Mouse (Mus musculus): Measurements from ENCODE around the gene Olfr532.
"Not testable (repeated sequence)": the region's sequence is repeated elsewhere in the genome, so short reads cannot be mapped to it uniquely, and the experiment has no call there.

The Olfr532 gene

GRCm38 (mm10) chr7:140421539-140421938 lies at the start of gene Olfr532:
Gene Olfr532 (minus strand): TSS chr7:140421639.
- no peak for DNase-seq (ENCODE audit: low read depth in 1 of 2, low spot score in 2 of 2)

GRCm38 (mm10) chr7:140463070-140463469 lies 41.6 kb upstream of the Olfr532 start, which contains the start of gene Olfr533:
Gene Olfr533 (plus strand): TSS chr7:140463370.
- not testable (repeated sequence) for DNase-seq (ENCODE audit: low read depth in 1 of 2, low spot score in 2 of 2)

GRCm38 (mm10) chr7:140443141-140443540 lies 21.7 kb upstream of the Olfr532 start:
- no peak for DNase-seq (ENCODE audit: low read depth in 1 of 2, low spot score in 2 of 2)

DNA sequence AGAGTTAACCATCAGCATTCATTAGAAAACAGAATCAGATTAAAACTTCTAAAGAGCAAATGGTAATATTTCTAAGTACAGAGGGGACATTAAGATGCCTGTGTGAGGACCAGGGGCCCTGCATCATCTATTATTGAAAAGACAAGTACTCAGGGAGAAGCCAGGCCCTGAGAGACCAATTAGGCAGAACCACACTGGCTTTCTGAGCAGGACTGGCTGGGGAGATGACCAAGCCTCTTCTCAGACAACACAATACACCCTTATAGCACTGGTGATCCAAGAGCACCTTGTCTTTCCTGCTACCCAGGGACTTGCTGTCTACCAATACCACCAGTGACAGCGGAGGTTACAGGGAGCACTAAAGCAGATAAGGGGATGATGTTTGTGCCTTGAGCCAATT lies 18.6 kb downstream of the Olfr532 start, which contains the start of gene Olfr531:
Olfr531 (minus strand) TSS at position 101 of the 400 bp plus-strand sequence.
- no peak for DNase-seq (ENCODE audit: low read depth in 1 of 2, low spot score in 2 of 2)

- DNase-seq (ENCODE audit: low read depth in 1 of 2, low spot score in 2 of 2) = no peak
Observed at GRCm38 (mm10) chr7:140376911-140377310, 44.5 kb downstream of the Olfr532 start.

DNA sequence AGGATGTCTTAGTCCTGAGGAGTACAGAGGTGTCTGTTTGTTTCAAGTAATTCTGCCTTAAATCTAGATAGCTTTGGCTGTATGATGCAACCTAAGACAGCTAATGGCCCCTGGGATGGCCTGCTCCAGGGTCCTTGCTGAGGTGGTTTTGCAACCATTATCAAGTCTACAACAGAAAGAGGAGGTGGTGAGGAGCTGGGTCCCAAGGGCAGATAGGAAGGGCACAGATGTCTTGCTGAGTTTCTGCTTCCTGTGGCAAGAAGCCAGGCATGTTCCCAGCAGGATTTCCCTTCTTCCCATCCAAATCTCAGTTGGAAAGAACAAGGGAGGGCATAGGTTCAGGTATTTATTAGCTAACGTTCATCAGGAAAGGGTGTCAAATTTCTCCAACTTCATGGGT lies 45.2 kb downstream of the Olfr532 start, which contains the start of gene Olfr530:
Olfr530 (minus strand) TSS at position 101 of the 400 bp plus-strand sequence.
- DNase-seq (ENCODE audit: low read depth in 1 of 2, low spot score in 2 of 2) = no peak

- DNase-seq (ENCODE audit: low read depth in 1 of 2, low spot score in 2 of 2) = no peak
Observed at GRCm38 (mm10) chr7:140374300-140374699, 47.1 kb downstream of the Olfr532 start.
